Mouse (Mus musculus): ENCODE measurements around the gene Gm17657.
"Not testable (repeated sequence)": the region's sequence is repeated elsewhere in the genome, so short reads cannot be mapped to it uniquely, and the experiment has no call there.

Gm17657 gene

GRCm38 (mm10) chr17:29548494-29548893, 944 bp downstream of the Gm17657 start:
- DNase-seq (ENCODE audit: low read depth, low spot score): no peak

GRCm38 (mm10) chr17:29545241-29545640, 4.2 kb downstream of the Gm17657 start:
- no peak for DNase-seq (ENCODE audit: low read depth, low spot score)

DNA sequence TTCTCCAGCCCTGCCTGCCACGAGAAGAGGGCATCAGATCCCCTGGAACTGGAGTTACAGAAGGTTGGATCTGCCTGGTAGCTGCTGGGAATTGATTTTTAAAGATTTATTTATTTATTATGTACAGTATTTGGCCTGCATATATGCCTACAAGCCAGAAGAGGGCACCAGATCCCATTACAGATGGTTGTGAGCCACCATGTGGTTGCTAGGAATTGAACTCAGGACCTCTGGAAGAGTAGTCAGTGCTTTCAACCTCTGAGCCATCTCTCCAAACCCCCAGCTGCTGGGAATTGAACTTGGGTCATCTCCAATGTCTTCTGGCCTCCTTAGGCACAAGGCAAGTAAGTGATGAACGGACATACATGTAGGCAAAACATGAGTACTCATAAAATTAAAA, 5.4 kb downstream of the Gm17657 start:
- no peak for DNase-seq (ENCODE audit: low read depth, low spot score)

DNA sequence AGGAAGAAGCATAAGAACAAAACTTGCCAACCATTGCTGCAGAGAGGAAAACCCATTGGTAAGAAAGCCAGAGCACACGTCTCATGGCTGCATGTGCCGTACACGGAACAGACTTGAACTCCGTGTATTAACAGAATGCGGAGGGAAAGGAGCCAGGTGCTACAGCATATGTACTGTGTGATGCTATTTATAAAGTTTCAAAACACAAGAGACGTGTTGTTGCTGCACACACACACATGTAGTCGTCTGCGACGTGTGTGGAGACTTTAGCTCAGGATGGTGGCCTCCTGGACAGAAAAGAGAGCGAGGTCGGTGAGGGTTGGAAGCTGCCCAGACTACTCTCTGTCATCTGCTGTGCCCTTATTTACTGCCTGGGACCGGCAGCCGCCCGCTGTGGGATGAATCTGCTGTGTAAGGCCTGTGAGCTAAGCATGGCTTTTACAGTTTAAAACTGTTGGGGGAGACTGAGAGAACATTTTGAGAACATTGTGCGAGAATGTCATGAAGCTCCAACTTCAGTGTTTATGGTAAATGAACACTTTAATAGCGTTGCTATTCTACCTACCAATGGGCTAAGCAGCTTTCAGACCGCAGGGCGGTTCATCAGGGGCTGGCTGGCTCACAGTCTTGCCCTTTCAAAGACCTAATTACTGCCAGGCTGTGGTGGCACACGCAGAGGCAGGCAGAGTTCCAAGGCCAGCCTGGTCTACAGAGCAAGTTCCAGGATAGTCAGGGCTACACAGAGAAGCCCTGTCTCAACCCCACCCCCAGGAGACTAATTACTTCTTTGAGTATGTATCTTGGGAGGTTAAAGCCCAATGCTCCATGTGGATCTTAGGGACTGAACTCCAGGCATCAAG, 6.4 kb downstream of the Gm17657 start:
- no peak for DNase-seq (ENCODE audit: low read depth, low spot score)

DNA sequence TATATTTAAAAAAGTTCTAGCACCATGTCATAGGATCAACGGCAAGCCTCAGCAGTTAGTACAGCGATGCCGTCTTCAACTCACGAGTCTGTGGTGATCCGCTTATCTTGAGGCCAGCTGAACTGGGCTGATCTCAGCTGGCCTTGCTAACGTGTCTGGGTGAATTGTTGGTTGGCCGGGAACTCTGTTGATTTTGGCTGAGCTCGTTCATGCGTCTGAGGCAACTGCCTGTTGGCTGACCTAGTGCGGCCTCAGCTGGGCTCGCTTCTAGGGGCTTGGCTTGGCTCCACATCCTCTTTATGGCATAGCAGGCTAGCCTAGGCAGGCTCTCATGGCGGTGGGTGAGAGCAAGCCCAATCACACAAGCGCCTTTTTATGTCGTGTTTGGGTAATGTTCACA, 8.0 kb downstream of the Gm17657 start:
- DNase-seq (ENCODE audit: low read depth, low spot score): no peak

DNA sequence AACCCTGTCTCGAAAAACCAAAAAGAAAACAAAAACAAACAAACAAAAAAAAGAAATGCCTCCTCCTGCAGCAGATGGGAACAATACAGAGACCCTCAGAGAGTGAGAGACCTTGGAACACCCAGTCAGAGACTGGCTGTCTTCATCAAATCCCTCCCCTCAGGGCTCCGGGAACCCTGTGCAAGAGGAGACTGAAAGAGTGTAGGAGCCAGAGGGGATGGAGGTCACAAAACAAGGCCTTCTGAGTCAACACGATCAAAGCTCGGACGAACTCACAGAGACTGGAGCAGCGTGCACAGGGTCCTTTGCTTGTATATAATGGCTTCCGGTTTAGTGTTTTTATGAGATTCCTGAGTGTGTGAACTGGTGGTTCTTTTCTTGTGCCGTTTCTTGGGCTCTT, 9.0 kb downstream of the Gm17657 start:
- no peak for DNase-seq (ENCODE audit: low read depth, low spot score)

- no peak for DNase-seq (ENCODE audit: low read depth, low spot score)
These were observed 15.6 kb downstream of the Gm17657 start for GRCm38 (mm10) chr17:29533866-29534265.

DNA sequence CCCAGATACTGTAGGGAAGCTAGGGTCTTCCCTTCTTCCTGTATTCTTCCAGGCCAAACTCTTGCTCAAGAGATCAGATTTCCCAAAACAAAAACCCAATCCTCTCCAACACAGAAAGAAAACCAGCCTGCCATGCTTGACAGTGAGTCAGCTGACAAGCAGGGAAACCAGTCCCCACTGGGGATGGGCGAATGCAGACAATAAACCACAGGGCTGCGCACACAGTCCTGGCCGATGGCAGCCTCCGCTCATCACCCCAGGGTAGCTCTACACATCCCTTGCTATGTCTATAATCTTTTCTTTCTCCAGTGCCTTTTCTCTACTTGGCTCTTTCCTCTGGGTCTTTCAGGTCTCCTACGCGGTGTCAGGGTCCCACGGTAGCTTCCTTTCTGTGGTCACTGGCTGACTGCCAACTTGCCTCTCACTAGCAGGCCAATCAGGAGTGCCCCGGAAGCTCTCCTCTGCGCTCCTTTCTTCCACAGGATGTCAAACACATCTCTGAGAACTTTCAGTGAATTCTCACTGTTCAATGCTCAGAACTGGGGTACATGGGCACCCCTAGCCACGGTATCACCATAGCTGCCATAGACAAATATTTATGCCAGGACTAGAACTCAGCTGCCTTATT, 17.6 kb downstream of the Gm17657 start:
- DNase-seq (ENCODE audit: low read depth, low spot score): no peak

DNA sequence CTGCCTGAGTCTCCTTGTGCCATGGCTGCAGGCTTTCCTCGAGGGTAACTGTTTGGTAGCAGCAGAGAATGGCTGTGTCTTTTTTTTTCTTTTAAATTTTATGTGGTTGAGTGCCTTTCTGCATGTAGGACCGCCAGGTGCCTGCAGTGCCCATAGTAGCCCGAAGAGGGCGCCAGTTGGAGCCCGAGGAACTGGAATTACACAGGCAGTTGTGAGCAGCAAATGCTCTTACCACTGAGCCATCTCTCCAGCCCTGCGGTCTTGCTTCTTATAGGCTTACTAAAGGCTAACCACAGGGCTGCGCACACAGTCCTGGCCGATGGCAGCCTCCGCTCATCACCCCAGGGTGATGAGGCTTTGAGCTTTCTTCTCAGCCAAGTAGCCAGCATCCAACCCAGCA, 18.2 kb downstream of the Gm17657 start:
- DNase-seq (ENCODE audit: low read depth, low spot score): no peak

- no peak for DNase-seq (ENCODE audit: low read depth, low spot score)
These were observed 18.9 kb downstream of the Gm17657 start for GRCm38 (mm10) chr17:29530508-29530907.

- DNase-seq (ENCODE audit: low read depth, low spot score): no peak
These were observed 20.8 kb downstream of the Gm17657 start for GRCm38 (mm10) chr17:29528568-29529187.

DNA sequence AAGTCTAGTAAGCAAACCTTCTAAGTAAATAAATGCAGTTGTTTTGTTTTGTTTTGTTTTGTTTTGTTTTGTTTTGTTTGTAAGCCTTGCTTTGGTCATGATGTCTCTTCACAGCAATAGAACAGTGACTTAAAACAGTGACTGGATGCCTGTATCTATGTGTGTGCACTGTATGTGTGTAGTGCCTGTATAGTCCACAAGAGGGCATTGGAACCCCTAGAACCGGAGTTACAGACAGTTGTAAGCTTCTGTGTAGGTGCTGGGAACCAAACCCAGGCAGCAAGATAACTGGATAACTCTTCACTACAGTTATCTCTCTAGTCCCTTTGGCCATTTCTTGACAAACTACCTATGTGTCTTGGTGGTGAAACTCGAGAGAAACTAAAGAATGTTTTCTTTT, 23.8 kb downstream of the Gm17657 start:
- DNase-seq (ENCODE audit: low read depth, low spot score): no peak

- no peak for DNase-seq (ENCODE audit: low read depth, low spot score)
These were observed 29.7 kb downstream of the Gm17657 start for GRCm38 (mm10) chr17:29519731-29520130.

DNA sequence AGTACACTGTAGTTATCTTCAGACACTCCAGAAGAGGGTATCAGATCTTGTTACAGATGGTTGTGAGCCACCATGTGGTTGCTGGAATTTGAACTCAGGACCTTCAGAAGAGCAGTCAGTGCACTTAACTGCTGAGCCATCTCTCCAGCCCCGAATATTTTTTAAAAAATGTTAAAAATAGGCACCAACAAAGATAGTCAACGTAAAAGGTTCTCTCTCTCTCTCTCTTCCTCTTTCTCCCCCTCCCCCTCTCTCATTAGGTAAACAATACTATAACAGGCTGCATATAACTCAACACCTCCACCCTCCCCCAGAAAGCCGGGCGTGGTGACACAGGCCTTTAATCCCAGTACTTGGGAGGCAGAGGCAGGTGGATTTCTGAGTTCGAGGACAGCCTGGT, 30.8 kb downstream of the Gm17657 start:
- DNase-seq (ENCODE audit: low read depth, low spot score): not testable (repeated sequence)

- DNase-seq (ENCODE audit: low read depth, low spot score): peak; percentile 61
These were observed 35.0 kb downstream of the Gm17657 start for GRCm38 (mm10) chr17:29514435-29514834.

DNA sequence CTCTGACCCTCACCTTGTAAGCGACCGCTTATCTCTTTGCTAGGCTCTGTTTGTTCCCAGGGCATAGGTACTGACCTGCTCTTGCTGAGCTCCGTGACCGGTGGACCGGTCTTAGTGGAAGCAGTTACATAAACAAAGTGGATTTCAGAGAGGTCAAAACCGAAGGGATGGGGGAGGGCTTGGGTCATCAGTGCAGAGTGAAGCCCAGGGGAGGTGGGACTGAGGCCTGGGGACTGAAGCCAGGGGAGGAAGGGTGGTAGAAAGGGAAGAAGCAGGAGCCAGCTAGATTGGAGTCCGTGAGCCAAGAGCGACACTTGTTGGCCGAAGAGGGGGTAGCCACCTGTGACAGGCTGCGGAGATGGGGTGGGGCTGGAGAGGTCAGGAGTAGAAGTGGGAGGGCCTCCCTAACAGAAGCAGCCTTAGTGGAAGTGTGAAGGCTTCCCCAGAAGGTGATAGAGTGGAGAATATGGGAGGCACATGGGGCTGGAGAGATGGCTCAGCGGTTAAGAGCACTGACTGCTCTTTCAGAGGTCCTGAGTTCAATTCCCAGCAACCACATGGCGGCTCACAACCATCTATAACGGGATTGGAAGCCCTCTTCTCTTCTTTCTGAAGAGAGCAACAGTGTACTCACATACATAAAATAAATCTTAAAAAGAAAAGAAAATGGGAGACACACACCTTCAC, 36.3 kb downstream of the Gm17657 start:
- DNase-seq (ENCODE audit: low read depth, low spot score): no peak

GRCm38 (mm10) chr17:29510691-29511090, 38.7 kb downstream of the Gm17657 start:
- no peak for DNase-seq (ENCODE audit: low read depth, low spot score)

DNA sequence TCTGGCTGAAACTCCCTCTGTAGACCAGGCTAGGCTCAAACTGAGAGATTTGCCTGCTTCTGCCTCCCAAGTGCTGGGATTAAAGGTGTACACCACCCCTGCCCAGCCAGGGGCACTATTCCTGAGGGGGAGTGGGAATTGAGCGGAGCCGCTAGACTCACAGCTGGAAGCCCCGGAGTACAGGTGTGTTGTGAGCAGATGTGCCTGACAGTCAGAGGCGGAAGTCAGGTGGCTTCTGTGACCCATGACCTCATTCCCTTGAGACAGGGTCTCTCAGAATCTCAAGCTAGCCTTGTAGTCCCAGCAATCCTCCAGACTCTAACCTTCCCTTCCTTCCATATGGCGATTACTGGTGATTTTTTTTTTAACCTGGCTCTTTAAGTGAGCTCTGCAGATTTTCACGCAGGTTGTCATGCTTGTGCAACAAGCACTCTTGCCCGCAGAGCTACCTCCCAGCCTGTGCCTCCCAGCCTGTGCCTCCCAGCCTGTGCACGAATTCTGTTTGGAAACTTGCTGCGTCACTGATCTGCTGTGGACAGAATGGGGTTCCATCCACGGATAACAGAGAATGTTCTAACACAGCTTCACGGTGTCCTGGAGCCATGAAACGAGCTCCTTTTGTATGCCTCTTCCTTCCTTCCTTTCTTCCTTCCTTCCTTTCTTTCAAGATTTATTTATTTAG, 40.4 kb downstream of the Gm17657 start:
- no peak for DNase-seq (ENCODE audit: low read depth, low spot score)

GRCm38 (mm10) chr17:29503700-29504099, 45.7 kb downstream of the Gm17657 start:
- DNase-seq (ENCODE audit: low read depth, low spot score): no peak

GRCm38 (mm10) chr17:29502669-29503665, 46.5 kb downstream of the Gm17657 start:
- no peak for DNase-seq (ENCODE audit: low read depth, low spot score)

Data from retina, adult 2 months (tissue).